Mouse (Mus musculus): ENCODE data around the gene Patj. TPM values are rescaled to one million over a fixed set of nuclear protein-coding genes. Genes with fewer than 3 reads are reported as not detected.

Gene Patj
- polyA plus RNA-seq, 1 experiment from 2014 or later: 24.9 TPM

GRCm38 (mm10) chr4:98581456-98581855 lies 185.9 kb downstream of the Patj start:
- no peak for ATAC-seq (ENCODE audit: insufficient number of reproducible peaks, insufficient read depth, low FRiP score, low TSS enrichment, low read depth)
- no peaks in the 10 kb centered on the region for H3K4me1 ChIP-seq (replicated peaks)
- no peak overlapping the region for H3K9ac ChIP-seq (replicated peaks)
- no peaks in the 10 kb centered on the region for H3K9me3 ChIP-seq
- 73% methylated on average over 8 of the region's 8 CpGs for WGBS
- no peak overlapping the region for H3K4me3 ChIP-seq (replicated peaks)
- no peak overlapping the region for H3K27ac ChIP-seq
- no peaks in the 10 kb centered on the region for H3K36me3 ChIP-seq
- no peak overlapping the region for H3K4me2 ChIP-seq
- H3K27me3 ChIP-seq: no peaks in the 10 kb centered on the region; the same call in 1 of the 2 replicates

- H3K4me3 ChIP-seq (replicated peaks): no peak overlapping the region
- no peak overlapping the region for H3K9ac ChIP-seq (replicated peaks)
- ATAC-seq (ENCODE audit: insufficient number of reproducible peaks, insufficient read depth, low FRiP score, low TSS enrichment, low read depth): no peak
- H3K27ac ChIP-seq: no peak overlapping the region
- H3K9me3 ChIP-seq: no peaks in the 10 kb centered on the region
- H3K36me3 ChIP-seq: no peaks in the 10 kb centered on the region
- H3K4me2 ChIP-seq: no peak overlapping the region
- H3K4me1 ChIP-seq (replicated peaks): no peaks in the 10 kb centered on the region
- no peaks in the 10 kb centered on the region; the same call in 1 of the 2 replicates for H3K27me3 ChIP-seq
- 87% methylated on average over 5 of the region's 5 CpGs for WGBS
Measured at GRCm38 (mm10) chr4:98584023-98584422, 188.4 kb downstream of the Patj start.

- no peak overlapping the region for H3K4me3 ChIP-seq (replicated peaks)
- no peaks in the 10 kb centered on the region for H3K36me3 ChIP-seq
- H3K4me1 ChIP-seq (replicated peaks): no peaks in the 10 kb centered on the region
- no peak for ATAC-seq (ENCODE audit: insufficient number of reproducible peaks, insufficient read depth, low FRiP score, low TSS enrichment, low read depth)
- 78% methylated on average over 4 of the region's 4 CpGs for WGBS
- no peaks in the 10 kb centered on the region for H3K9me3 ChIP-seq
- H3K4me2 ChIP-seq: no peak overlapping the region
- H3K9ac ChIP-seq (replicated peaks): no peak overlapping the region
- no peaks in the 10 kb centered on the region for H3K27me3 ChIP-seq
- no peak overlapping the region for H3K27ac ChIP-seq
Measured at GRCm38 (mm10) chr4:98586303-98586702, 190.7 kb downstream of the Patj start.

GRCm38 (mm10) chr4:98587686-98588085 lies 192.1 kb downstream of the Patj start:
- no peaks in the 10 kb centered on the region for H3K9me3 ChIP-seq
- 86% methylated on average over 2 of the region's 2 CpGs for WGBS
- no peaks in the 10 kb centered on the region for H3K4me1 ChIP-seq (replicated peaks)
- no peaks in the 10 kb centered on the region for H3K36me3 ChIP-seq
- no peak overlapping the region for H3K9ac ChIP-seq (replicated peaks)
- no peak overlapping the region for H3K4me2 ChIP-seq
- H3K27ac ChIP-seq: no peak overlapping the region
- H3K27me3 ChIP-seq: no peaks in the 10 kb centered on the region
- no peak overlapping the region for H3K4me3 ChIP-seq (replicated peaks)
- no peak for ATAC-seq (ENCODE audit: insufficient number of reproducible peaks, insufficient read depth, low FRiP score, low TSS enrichment, low read depth)

GRCm38 (mm10) chr4:98593961-98594360 lies 198.4 kb downstream of the Patj start:
- Histone ChIP-seq H3K9ac (replicated peaks) (no peak overlapping the region), H3K4me2 (no peak overlapping the region), H3K4me1 (replicated peaks) (peaks cover 7% of the 10 kb centered on the region), H3K27me3 (no peaks in the 10 kb centered on the region), H3K27ac (no peak overlapping the region), H3K36me3 (no peaks in the 10 kb centered on the region), H3K9me3 (no peaks in the 10 kb centered on the region), H3K4me3 (replicated peaks) (no peak overlapping the region)
- ATAC-seq (ENCODE audit: insufficient number of reproducible peaks, insufficient read depth, low FRiP score, low TSS enrichment, low read depth): no peak
- 100% methylated on average over 1 of the region's 1 CpGs for WGBS

- peak overlapping the region; percentile 75 for H3K27ac ChIP-seq
- ATAC-seq (ENCODE audit: insufficient number of reproducible peaks, insufficient read depth, low FRiP score, low TSS enrichment, low read depth): peak; percentile 52; the same call in 1 of the 2 replicates
Measured at GRCm38 (mm10) chr4:98598546-98598971, 203.0 kb downstream of the Patj start.

GRCm38 (mm10) chr4:98599358-98599757 lies 203.8 kb downstream of the Patj start:
- 32% methylated on average over 6 of the region's 6 CpGs for WGBS
- Histone ChIP-seq H3K4me1 (replicated peaks) (peaks cover 32% of the 10 kb centered on the region), H3K36me3 (no peaks in the 10 kb centered on the region), H3K9me3 (no peaks in the 10 kb centered on the region), H3K27ac (peak overlapping the region; percentile 75), H3K27me3 (no peaks in the 10 kb centered on the region), H3K4me2 (no peak overlapping the region), H3K4me3 (replicated peaks) (no peak overlapping the region), H3K9ac (replicated peaks) (no peak overlapping the region)
- ATAC-seq (ENCODE audit: insufficient number of reproducible peaks, insufficient read depth, low FRiP score, low TSS enrichment, low read depth): no peak

More at GRCm38 (mm10) chr4:98598546-98598971, 203.0 kb downstream of the Patj start:
- Histone ChIP-seq H3K36me3 (no peaks in the 10 kb centered on the region), H3K9ac (replicated peaks) (no peak overlapping the region), H3K27me3 (no peaks in the 10 kb centered on the region), H3K4me3 (replicated peaks) (no peak overlapping the region), H3K9me3 (no peaks in the 10 kb centered on the region), H3K4me1 (replicated peaks) (peaks cover 31% of the 10 kb centered on the region), H3K4me2 (no peak overlapping the region)
- 51% methylated on average over 1 of the region's 1 CpGs for WGBS

GRCm38 (mm10) chr4:98603131-98603530 lies 207.5 kb downstream of the Patj start:
- WGBS: 39% methylated on average over 6 of the region's 6 CpGs
- H3K9ac ChIP-seq (replicated peaks): no peak overlapping the region
- H3K27me3 ChIP-seq: no peaks in the 10 kb centered on the region
- H3K4me1 ChIP-seq (replicated peaks): peaks cover 32% of the 10 kb centered on the region
- H3K36me3 ChIP-seq: no peaks in the 10 kb centered on the region
- no peak for ATAC-seq (ENCODE audit: insufficient number of reproducible peaks, insufficient read depth, low FRiP score, low TSS enrichment, low read depth)
- H3K27ac ChIP-seq: peak overlapping the region; percentile 72
- no peak overlapping the region for H3K4me2 ChIP-seq
- no peak overlapping the region for H3K4me3 ChIP-seq (replicated peaks)
- no peaks in the 10 kb centered on the region for H3K9me3 ChIP-seq

- 92% methylated on average over 2 of the region's 2 CpGs for WGBS
- Histone ChIP-seq H3K27ac (no peak overlapping the region), H3K4me2 (no peak overlapping the region), H3K27me3 (no peaks in the 10 kb centered on the region), H3K36me3 (no peaks in the 10 kb centered on the region), H3K4me1 (replicated peaks) (no peaks in the 10 kb centered on the region), H3K9me3 (no peaks in the 10 kb centered on the region), H3K4me3 (replicated peaks) (no peak overlapping the region), H3K9ac (replicated peaks) (no peak overlapping the region)
- no peak for ATAC-seq (ENCODE audit: insufficient number of reproducible peaks, insufficient read depth, low FRiP score, low TSS enrichment, low read depth)
Measured at GRCm38 (mm10) chr4:98610501-98610900, 214.9 kb downstream of the Patj start.

GRCm38 (mm10) chr4:98614395-98614794 lies 218.8 kb downstream of the Patj start:
- Histone ChIP-seq H3K27me3 (no peaks in the 10 kb centered on the region), H3K36me3 (no peaks in the 10 kb centered on the region), H3K4me3 (replicated peaks) (no peak overlapping the region), H3K9me3 (no peaks in the 10 kb centered on the region), H3K27ac (no peak overlapping the region), H3K4me2 (no peak overlapping the region), H3K9ac (replicated peaks) (no peak overlapping the region), H3K4me1 (replicated peaks) (no peaks in the 10 kb centered on the region)
- no peak for ATAC-seq (ENCODE audit: insufficient number of reproducible peaks, insufficient read depth, low FRiP score, low TSS enrichment, low read depth)
- 76% methylated on average over 3 of the region's 3 CpGs for WGBS

- H3K27ac ChIP-seq: no peak overlapping the region
- no peaks in the 10 kb centered on the region for H3K9me3 ChIP-seq
- no peaks in the 10 kb centered on the region; the same call in 1 of the 2 replicates for H3K4me1 ChIP-seq (replicated peaks)
- H3K9ac ChIP-seq (replicated peaks): no peak overlapping the region
- H3K27me3 ChIP-seq: no peaks in the 10 kb centered on the region
- H3K4me2 ChIP-seq: no peak overlapping the region
- no peak for ATAC-seq (ENCODE audit: insufficient number of reproducible peaks, insufficient read depth, low FRiP score, low TSS enrichment, low read depth)
- H3K36me3 ChIP-seq: no peaks in the 10 kb centered on the region
- H3K4me3 ChIP-seq (replicated peaks): no peak overlapping the region
- WGBS: 81% methylated on average over 6 of the region's 6 CpGs
Measured at GRCm38 (mm10) chr4:98619199-98619598, 223.6 kb downstream of the Patj start.

GRCm38 (mm10) chr4:98620986-98621784 lies 225.6 kb downstream of the Patj start:
- Histone ChIP-seq H3K27me3 (no peaks in the 10 kb centered on the region), H3K9ac (replicated peaks) (no peak overlapping the region), H3K4me3 (replicated peaks) (no peak overlapping the region), H3K4me2 (no peak overlapping the region), H3K36me3 (no peaks in the 10 kb centered on the region), H3K9me3 (no peaks in the 10 kb centered on the region), H3K27ac (no peak overlapping the region), H3K4me1 (replicated peaks) (no peaks in the 10 kb centered on the region; the same call in 1 of the 2 replicates)
- 79% methylated on average over 9 of the region's 9 CpGs for WGBS
- ATAC-seq (ENCODE audit: insufficient number of reproducible peaks, insufficient read depth, low FRiP score, low TSS enrichment, low read depth): no peak
